Mouse (Mus musculus) kidney, adult 2 months (tissue): ENCODE measurements around the gene Med1.

ENCODE experiments used
- CTCF ChIP-seq: fragments of 200-500 bp; conservative IDR thresholded peaks from 2 replicates; pipeline ENCODE4 v1.5.1; 2011; ENCODE audit warnings: low read depth, mild to moderate bottlenecking, control low read depth, low read length, moderate library complexity, mixed read lengths; ENCODE audit not compliant: insufficient read depth, insufficient read length
- POLR2A ChIP-seq: fragments of 200-500 bp; IDR thresholded peaks from one replicate; pipeline ENCODE4 v1.6.1; 2011; ENCODE audit warnings: low read depth, low read length, control low read depth

- TF ChIP-seq CTCF (no peak), POLR2A (no peak)
Observed at GRCm38 (mm10) chr11:98137836-98138235, 55.3 kb downstream of the Med1 start.
